Mouse (Mus musculus) liver, adult 2 months (tissue): Measurements from ENCODE around the gene Cmip.

Source experiments
- CTCF ChIP-seq: fragments of 200-500 bp; IDR thresholded peaks from 2 replicates; pipeline ENCODE4 v1.5.1; 2011; ENCODE audit warnings: low read depth, low read length, control low read depth
- POLR2A ChIP-seq: fragments of 200-500 bp; IDR thresholded peaks from 2 replicates; pipeline ENCODE4 v1.6.1; 2011; ENCODE audit warnings: low read length, control low read depth; ENCODE audit not compliant: insufficient read depth; ENCODE audit errors: extremely low read depth

DNA sequence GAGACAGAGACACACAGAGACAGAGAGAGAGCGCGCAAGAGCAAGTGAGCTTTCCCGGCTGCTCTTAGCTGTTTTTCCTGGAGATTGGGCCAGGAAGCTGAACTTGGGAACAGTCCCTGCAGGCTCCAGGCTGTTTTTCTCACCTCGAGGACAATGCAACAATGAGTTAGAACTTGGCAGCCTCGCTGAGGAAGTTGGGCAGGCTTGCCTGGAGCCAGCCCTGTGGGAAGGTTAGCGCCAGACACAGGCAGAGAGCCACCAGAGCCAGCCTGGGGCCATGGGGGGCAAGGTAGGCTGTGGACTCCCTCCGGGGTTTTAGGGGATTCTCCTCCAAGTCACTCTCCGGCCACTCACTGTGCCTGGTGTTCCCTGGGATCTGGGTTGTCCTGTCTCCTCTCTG is 123.9 kb downstream of the Cmip start:
- TF ChIP-seq CTCF: no peak
- TF ChIP-seq POLR2A: no peak
